In the genomic region with DNA sequence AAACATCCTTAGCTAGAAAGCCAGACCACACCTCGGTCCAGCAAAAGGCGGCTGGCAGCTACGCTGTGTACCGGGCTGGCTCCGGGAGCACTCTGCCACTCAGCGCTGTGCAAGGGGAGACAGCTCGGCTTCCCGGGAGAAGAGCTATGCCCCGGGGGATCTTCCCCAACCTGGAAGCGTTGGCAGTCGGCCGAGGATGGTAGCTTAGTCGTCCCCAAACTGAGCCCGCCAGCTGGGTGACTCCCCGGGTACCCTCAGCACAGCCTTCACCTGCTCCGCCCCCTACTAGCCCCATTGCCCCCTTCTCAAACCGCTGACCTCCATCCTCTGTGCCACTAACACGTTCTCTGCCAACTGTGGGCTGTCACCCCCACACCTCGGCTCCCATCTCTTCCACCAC, we compare ENCODE assay signal across 7 mouse cellular contexts. TPM values are rescaled to one million over a fixed set of nuclear protein-coding genes. Genes with fewer than 3 reads are reported as not detected.
DNase-seq lines count a peak whose midpoint lies in the region; ATAC-seq lines count a peak whose summit lies in the region.

No protein-coding gene starts in this region.

- H3K36me3 ChIP-seq in liver, embryonic 11.5 days (ENCODE audit: control insufficient read depth, insufficient read depth, low read length), result no peaks in the 10 kb centered on the region
- H3K36me3 ChIP-seq in forebrain, embryonic 10.5 days (replicated peaks), result no peaks in the 10 kb centered on the region

- DNase-seq in liver, embryonic 11.5 days (ENCODE audit: low spot score), result no peak
- DNase-seq in liver, result no peak
- no peak for DNase-seq in forebrain, embryonic 10.5 days (ENCODE audit: extremely low spot score, low spot score)
- DNase-seq in layer of hippocampus, postnatal 25 days (ENCODE audit: extremely low spot score in 1 of 2, low spot score in 1 of 2), result peak; percentile 36 to 40
- peak; percentile 61 to 63 for DNase-seq in right cerebral cortex, postnatal 10 days (ENCODE audit: low spot score in 2 of 2)
- DNase-seq in thymus, adult 18-20 months, result no peak
- DNase-seq in kidney, postnatal 36 days, result no peak

- ATAC-seq in liver, embryonic 11.5 days (replicated peaks; ENCODE audit: low FRiP score), result no peak

- peaks cover 4% of the 10 kb centered on the region; the same call in 1 of the 2 replicates for H3K4me1 ChIP-seq in liver, embryonic 11.5 days (replicated peaks; ENCODE audit: control insufficient read depth, insufficient read depth, low read length)
- peaks cover 36% of the 10 kb centered on the region for H3K4me1 ChIP-seq in forebrain, embryonic 10.5 days

- no peaks in the 10 kb centered on the region for H3K9me3 ChIP-seq in liver, embryonic 11.5 days (ENCODE audit: control insufficient read depth, low read length)
- H3K9me3 ChIP-seq in forebrain, embryonic 10.5 days, result no peaks in the 10 kb centered on the region

- peak overlapping the region; percentile 70 for H3K4me2 ChIP-seq in liver, embryonic 11.5 days

- no peak overlapping the region for H3K9ac ChIP-seq in liver, embryonic 11.5 days (ENCODE audit: low read depth, low read length)

- peak overlapping the region; percentile 53 for H3K4me3 ChIP-seq in liver, embryonic 11.5 days (ENCODE audit: low read depth, low read length)
- H3K4me3 ChIP-seq in forebrain, embryonic 10.5 days, result peak overlapping the region; percentile 74

- no peak overlapping the region for H3K27ac ChIP-seq in liver, embryonic 11.5 days (ENCODE audit: low read depth, low read length)
- H3K27ac ChIP-seq in forebrain, embryonic 10.5 days, result peak overlapping the region; percentile 92

- WGBS in liver, embryonic 11.5 days, result 7% methylated on average over 19 of the region's 19 CpGs
- 2% methylated on average over 19 of the region's 19 CpGs for WGBS in forebrain, embryonic 10.5 days

- peaks cover 58% of the 10 kb centered on the region for H3K27me3 ChIP-seq in liver, embryonic 11.5 days (replicated peaks; ENCODE audit: control insufficient read depth, insufficient read depth, low read length)
- H3K27me3 ChIP-seq in forebrain, embryonic 10.5 days (ENCODE audit: poor library complexity, severe bottlenecking), result peaks cover 68% of the 10 kb centered on the region

RNA-seq across cellular contexts. Expression of a gene that starts 0.6 kb away (rescaled TPM):
- 0.06 and 0.10 TPM in 2 replicates for polyA plus RNA-seq in liver, embryonic 11.5 days (2014; fragmentation: Nextera tagmentation; extraction: Ambion mirVana)
- 8.6 and 9.5 TPM in 2 replicates for polyA plus RNA-seq in forebrain, embryonic 10.5 days (2016; fragmentation: Nextera tagmentation; extraction: Ambion mirVana)
- 100 to 1,000 TPM in 1 of 2 experiments, 10 to 100 TPM in 1; 82.9 to 105 TPM for total RNA-seq in layer of hippocampus, postnatal 25 days (2021)

Comparison
In these comparisons a context has a peak if more than half of its experiments do, and no peak if none do; other contexts are left out.
1. DNase-seq: peak in layer of hippocampus, postnatal 25 days (2 of 2) and right cerebral cortex, postnatal 10 days (2 of 2); none in liver, embryonic 11.5 days (single experiment), liver (single experiment), forebrain, embryonic 10.5 days (single experiment), thymus, adult 18-20 months (0 of 2) and kidney, postnatal 36 days (0 of 2).